Mouse (Mus musculus): ENCODE results near the gene Cfap97d1. TPM values are rescaled to one million over a fixed set of nuclear protein-coding genes. Genes with fewer than 3 reads are reported as not detected.

Cfap97d1 gene
- polyA plus RNA-seq, 1 experiment = not detected

- WGBS = 8% methylated on average over 7 of the region's 7 CpGs
- H3K27ac ChIP-seq (ENCODE audit: insufficient read depth, low read length) = peak overlapping the region; percentile 87
- no peak for TF ChIP-seq CTCF (IDR thresholded peaks at IDR 0.05; ENCODE audit: borderline replicate concordance, insufficient read depth, low read depth, low read length)
- TF ChIP-seq POLR2A (IDR thresholded peaks at IDR 0.05; ENCODE audit: borderline replicate concordance, insufficient read depth, low read length) = no peak
- H3K4me1 ChIP-seq (ENCODE audit: control insufficient read depth, insufficient read depth, low read length) = peaks cover 37% of the 10 kb centered on the region
- H3K4me3 ChIP-seq (replicated peaks; ENCODE audit: insufficient read depth, low read depth, low read length) = peak overlapping the region; percentile 74
- DNase-seq = peak; percentile 53 to 61
- H3K27me3 ChIP-seq (ENCODE audit: control insufficient read depth, insufficient read depth, low read length) = no peaks in the 10 kb centered on the region
Observed at GRCm38 (mm10) chr11:102025354-102025753, 41.3 kb downstream of the Cfap97d1 start.

- Histone ChIP-seq H3K4me1 (ENCODE audit: control insufficient read depth, insufficient read depth, low read length) (peaks cover 36% of the 10 kb centered on the region), H3K4me3 (replicated peaks; ENCODE audit: insufficient read depth, low read depth, low read length) (peak overlapping the region; percentile 74), H3K27ac (ENCODE audit: insufficient read depth, low read length) (peak overlapping the region; percentile 87), H3K27me3 (ENCODE audit: control insufficient read depth, insufficient read depth, low read length) (no peaks in the 10 kb centered on the region)
- WGBS = 1% methylated on average over 23 of the region's 23 CpGs
- no peak for TF ChIP-seq CTCF (IDR thresholded peaks at IDR 0.05; ENCODE audit: borderline replicate concordance, insufficient read depth, low read depth, low read length)
- TF ChIP-seq POLR2A (IDR thresholded peaks at IDR 0.05; ENCODE audit: borderline replicate concordance, insufficient read depth, low read length) = no peak
- peak in 1 of 2 experiments; percentile 55 for DNase-seq
Observed at GRCm38 (mm10) chr11:102025991-102026660, 42.0 kb downstream of the Cfap97d1 start.

GRCm38 (mm10) chr11:102026694-102027360, 42.7 kb downstream of the Cfap97d1 start:
- under 1% methylated on average over 59 of the region's 73 CpGs for WGBS
- Histone ChIP-seq H3K4me3 (replicated peaks; ENCODE audit: insufficient read depth, low read depth, low read length) (peak overlapping the region; percentile 74), H3K4me1 (ENCODE audit: control insufficient read depth, insufficient read depth, low read length) (peaks cover 31% of the 10 kb centered on the region), H3K27me3 (ENCODE audit: control insufficient read depth, insufficient read depth, low read length) (no peaks in the 10 kb centered on the region), H3K27ac (ENCODE audit: insufficient read depth, low read length) (peak overlapping the region; percentile 87)
- no peak for TF ChIP-seq CTCF (IDR thresholded peaks at IDR 0.05; ENCODE audit: borderline replicate concordance, insufficient read depth, low read depth, low read length)
- TF ChIP-seq POLR2A (IDR thresholded peaks at IDR 0.05; ENCODE audit: borderline replicate concordance, insufficient read depth, low read length) = peak; percentile 81
- peak; percentile 90 to 91 for DNase-seq

GRCm38 (mm10) chr11:102027361-102028017, 43.4 kb downstream of the Cfap97d1 start:
- Histone ChIP-seq H3K27ac (ENCODE audit: insufficient read depth, low read length) (peak overlapping the region; percentile 87), H3K27me3 (ENCODE audit: control insufficient read depth, insufficient read depth, low read length) (no peaks in the 10 kb centered on the region), H3K4me1 (ENCODE audit: control insufficient read depth, insufficient read depth, low read length) (peaks cover 31% of the 10 kb centered on the region), H3K4me3 (replicated peaks; ENCODE audit: insufficient read depth, low read depth, low read length) (peak overlapping the region; percentile 74)
- TF ChIP-seq CTCF (IDR thresholded peaks at IDR 0.05; ENCODE audit: borderline replicate concordance, insufficient read depth, low read depth, low read length) = peak; percentile 42; the same call in 1 of the 2 replicates
- TF ChIP-seq POLR2A (IDR thresholded peaks at IDR 0.05; ENCODE audit: borderline replicate concordance, insufficient read depth, low read length) = peak; percentile 17; the same call in 1 of the 2 replicates
- DNase-seq = peak; percentile 67 to 81
- WGBS = 4% methylated on average over 12 of the region's 12 CpGs

- 26% methylated on average over 6 of the region's 6 CpGs for WGBS
Observed at GRCm38 (mm10) chr11:102028087-102028816, 44.2 kb downstream of the Cfap97d1 start, which contains the start of gene Mpp3. Mpp3 (minus strand) TSS chr11:102028461.

GRCm38 (mm10) chr11:102029304-102029703, 45.2 kb downstream of the Cfap97d1 start:
- DNase-seq = peak in 1 of 2 experiments; percentile 23
- no peaks in the 10 kb centered on the region for H3K27me3 ChIP-seq (ENCODE audit: control insufficient read depth, insufficient read depth, low read length)
- H3K27ac ChIP-seq (ENCODE audit: insufficient read depth, low read length) = peak overlapping the region; percentile 63; the same call in 1 of the 2 replicates
- TF ChIP-seq POLR2A (IDR thresholded peaks at IDR 0.05; ENCODE audit: borderline replicate concordance, insufficient read depth, low read length) (no peak), CTCF (IDR thresholded peaks at IDR 0.05; ENCODE audit: borderline replicate concordance, insufficient read depth, low read depth, low read length) (no peak)
- H3K4me3 ChIP-seq (replicated peaks; ENCODE audit: insufficient read depth, low read depth, low read length) = no peak overlapping the region
- 70% methylated on average over 4 of the region's 4 CpGs for WGBS
- H3K4me1 ChIP-seq (ENCODE audit: control insufficient read depth, insufficient read depth, low read length) = peaks cover 34% of the 10 kb centered on the region

More at GRCm38 (mm10) chr11:102028087-102028816, 44.2 kb downstream of the Cfap97d1 start, which contains the start of gene Mpp3:
- no peak; the same call in 1 of the 2 replicates for TF ChIP-seq POLR2A (IDR thresholded peaks at IDR 0.05; ENCODE audit: borderline replicate concordance, insufficient read depth, low read length)
- no peak for TF ChIP-seq CTCF (IDR thresholded peaks at IDR 0.05; ENCODE audit: borderline replicate concordance, insufficient read depth, low read depth, low read length)
- peak within 1 kb of the TSS; percentile 87 for H3K27ac ChIP-seq (ENCODE audit: insufficient read depth, low read length)
- H3K4me3 ChIP-seq (replicated peaks; ENCODE audit: insufficient read depth, low read depth, low read length) = peak within 1 kb of the TSS; percentile 74
- H3K4me1 ChIP-seq (ENCODE audit: control insufficient read depth, insufficient read depth, low read length) = peaks cover 33% of the 10 kb centered on the region
- DNase-seq = peak in 1 of 2 experiments; percentile 50
- H3K27me3 ChIP-seq (ENCODE audit: control insufficient read depth, insufficient read depth, low read length) = no peaks in the 10 kb centered on the region

- H3K27ac ChIP-seq (ENCODE audit: insufficient read depth, low read length) = peak overlapping the region; percentile 56
- peaks cover 34% of the 10 kb centered on the region for H3K4me1 ChIP-seq (ENCODE audit: control insufficient read depth, insufficient read depth, low read length)
- WGBS = 34% methylated on average over 7 of the region's 7 CpGs
- no peak overlapping the region for H3K4me3 ChIP-seq (replicated peaks; ENCODE audit: insufficient read depth, low read depth, low read length)
- TF ChIP-seq POLR2A (IDR thresholded peaks at IDR 0.05; ENCODE audit: borderline replicate concordance, insufficient read depth, low read length) (no peak), CTCF (IDR thresholded peaks at IDR 0.05; ENCODE audit: borderline replicate concordance, insufficient read depth, low read depth, low read length) (no peak; the same call in 1 of the 2 replicates)
- no peak for DNase-seq
- H3K27me3 ChIP-seq (ENCODE audit: control insufficient read depth, insufficient read depth, low read length) = no peaks in the 10 kb centered on the region
Observed at GRCm38 (mm10) chr11:102029966-102030365, 45.9 kb downstream of the Cfap97d1 start.

Data from cerebellum, adult 2 months (tissue).